Mouse (Mus musculus) hindbrain, embryonic 10.5 days (tissue): ENCODE results near the gene Dcaf8. TPM values are rescaled to one million over a fixed set of nuclear protein-coding genes. Genes with fewer than 3 reads are reported as not detected.
"Not testable (repeated sequence)": the region's sequence is repeated elsewhere in the genome, so short reads cannot be mapped to it uniquely, and the experiment has no call there.

Experiments used
- DNase-seq: peaks from one replicate; pipeline ENCODE4 v3.0.0-alpha.2; 2017; ENCODE audit warnings: low spot score
- H3K27ac ChIP-seq: fragments of 300-500 bp; sonication (generic); 2 replicates; pipeline ENCODE4 v1.5.1; 2016; ENCODE audit warnings: mild to moderate bottlenecking, moderate library complexity
- H3K27me3 ChIP-seq: fragments of 300-500 bp; sonication (generic); 2 replicates; pipeline ENCODE4 v1.6.1; 2016; ENCODE audit warnings: mild to moderate bottlenecking; ENCODE audit not compliant: poor library complexity, insufficient read depth, severe bottlenecking
- H3K36me3 ChIP-seq: fragments of 300-500 bp; sonication (generic); 2 replicates; pipeline ENCODE4 v1.6.1; 2016; ENCODE audit warnings: mild to moderate bottlenecking, moderate library complexity
- H3K4me1 ChIP-seq: fragments of 300-500 bp; sonication (generic); replicated peaks from 2 replicates; pipeline ENCODE4 v1.6.1; 2016; ENCODE audit warnings: mild to moderate bottlenecking
- H3K4me3 ChIP-seq: fragments of 300-500 bp; sonication (generic); 2 replicates; pipeline ENCODE4 v1.5.1; 2016; ENCODE audit warnings: mild to moderate bottlenecking, moderate library complexity
- H3K9me3 ChIP-seq: fragments of 300-500 bp; sonication (generic); 2 replicates; pipeline ENCODE4 v1.6.1; 2016; ENCODE audit warnings: mild to moderate bottlenecking, moderate library complexity
- WGBS: fragments of 180-500 bp; shearing (Covaris S2); methylation state at CpG from one replicate; pipeline ENCODE4 v1.1.7; 2016; 5-methylcytosine and 5-hydroxymethylcytosine counted together
- polyA plus RNA-seq: library from polyadenylated mRNA; unstranded; fragments of >200 nt; fragmentation: Nextera tagmentation; extraction: Ambion mirVana; gene quantifications from 2 replicates; pipeline ENCODE4 v1.2.1, GENCODE M21; 2016

The Dcaf8 gene
- polyA plus RNA-seq, 1 experiment from 2014 or later = 120 TPM

- peak; percentile 96 for DNase-seq
- Histone ChIP-seq H3K9me3 (no peaks in the 10 kb centered on the region), H3K4me3 (peak overlapping the region; percentile 34), H3K4me1 (peaks cover 80% of the 10 kb centered on the region), H3K36me3 (no peaks in the 10 kb centered on the region), H3K27me3 (no peaks in the 10 kb centered on the region), H3K27ac (peak overlapping the region; percentile 91)
- WGBS = 0% methylated on average over 5 of the region's 5 CpGs
Observed at GRCm38 (mm10) chr1:172217148-172217547, 69.3 kb downstream of the Dcaf8 start.

GRCm38 (mm10) chr1:172218164-172218910, 70.5 kb downstream of the Dcaf8 start:
- no peak for DNase-seq
- H3K9me3 ChIP-seq = no peaks in the 10 kb centered on the region
- peak overlapping the region; percentile 85 for H3K27ac ChIP-seq
- no peak overlapping the region for H3K4me3 ChIP-seq
- H3K36me3 ChIP-seq = no peaks in the 10 kb centered on the region
- 56% methylated on average over 15 of the region's 15 CpGs for WGBS
- H3K27me3 ChIP-seq = no peaks in the 10 kb centered on the region
- peaks cover 73% of the 10 kb centered on the region for H3K4me1 ChIP-seq

- Histone ChIP-seq H3K36me3 (no peaks in the 10 kb centered on the region), H3K27me3 (peaks cover 4% of the 10 kb centered on the region; the same call in 1 of the 2 replicates), H3K27ac (peak within 1 kb of the TSS; percentile 85), H3K4me1 (peaks cover 61% of the 10 kb centered on the region), H3K4me3 (no peak within 1 kb of the TSS), H3K9me3 (no peaks in the 10 kb centered on the region)
- 84% methylated on average over 19 of the region's 19 CpGs for WGBS
- DNase-seq = no peak
Observed at GRCm38 (mm10) chr1:172219451-172220406, 71.8 kb downstream of the Dcaf8 start, which contains the start of gene Casq1. TSS of gene Casq1 (minus strand) at chr1:172219868.

- Histone ChIP-seq H3K36me3 (no peaks in the 10 kb centered on the region), H3K4me1 (peaks cover 61% of the 10 kb centered on the region)
Observed at GRCm38 (mm10) chr1:172220414-172220813, 72.5 kb downstream of the Dcaf8 start.

GRCm38 (mm10) chr1:172221297-172222063, 73.6 kb downstream of the Dcaf8 start:
- H3K27ac ChIP-seq = peak overlapping the region; percentile 85
- H3K36me3 ChIP-seq = no peaks in the 10 kb centered on the region
- peaks cover 61% of the 10 kb centered on the region for H3K4me1 ChIP-seq
- H3K27me3 ChIP-seq = peaks cover 4% of the 10 kb centered on the region; the same call in 1 of the 2 replicates
- no peak overlapping the region for H3K4me3 ChIP-seq
- DNase-seq = peak; percentile 44
- H3K9me3 ChIP-seq = no peaks in the 10 kb centered on the region
- 30% methylated on average over 11 of the region's 11 CpGs for WGBS

More at GRCm38 (mm10) chr1:172220414-172220813, 72.5 kb downstream of the Dcaf8 start:
- H3K4me3 ChIP-seq = no peak overlapping the region
- H3K9me3 ChIP-seq = no peaks in the 10 kb centered on the region
- peaks cover 4% of the 10 kb centered on the region; the same call in 1 of the 2 replicates for H3K27me3 ChIP-seq
- DNase-seq = no peak
- WGBS = 60% methylated on average over 10 of the region's 10 CpGs
- peak overlapping the region; percentile 85 for H3K27ac ChIP-seq

- 87% methylated on average over 2 of the region's 2 CpGs for WGBS
- DNase-seq = no peak
- H3K4me3 ChIP-seq = no peak overlapping the region
Observed at GRCm38 (mm10) chr1:172228209-172228608, 80.3 kb downstream of the Dcaf8 start.

GRCm38 (mm10) chr1:172229215-172229614, 81.3 kb downstream of the Dcaf8 start:
- no peak for DNase-seq
- H3K4me3 ChIP-seq = no peak overlapping the region
- no peaks in the 10 kb centered on the region for H3K36me3 ChIP-seq
- no peak overlapping the region for H3K27ac ChIP-seq
- no peaks in the 10 kb centered on the region for H3K9me3 ChIP-seq
- H3K4me1 ChIP-seq = no peaks in the 10 kb centered on the region
- 80% methylated on average over 1 of the region's 1 CpGs for WGBS
- H3K27me3 ChIP-seq = peaks cover 3% of the 10 kb centered on the region; the same call in 1 of the 2 replicates

More at GRCm38 (mm10) chr1:172228209-172228608, 80.3 kb downstream of the Dcaf8 start:
- H3K27ac ChIP-seq = no peak overlapping the region
- H3K36me3 ChIP-seq = no peaks in the 10 kb centered on the region
- no peaks in the 10 kb centered on the region for H3K9me3 ChIP-seq
- peaks cover 7% of the 10 kb centered on the region; the same call in 1 of the 2 replicates for H3K27me3 ChIP-seq
- H3K4me1 ChIP-seq = no peaks in the 10 kb centered on the region

GRCm38 (mm10) chr1:172240945-172241708, 93.2 kb downstream of the Dcaf8 start:
- H3K27ac ChIP-seq = peak overlapping the region; percentile 75
- no peak overlapping the region for H3K4me3 ChIP-seq
- no peaks in the 10 kb centered on the region for H3K9me3 ChIP-seq
- peaks cover 47% of the 10 kb centered on the region for H3K4me1 ChIP-seq
- H3K27me3 ChIP-seq = peaks cover 32% of the 10 kb centered on the region
- 26% methylated on average over 6 of the region's 6 CpGs for whole genome bisulfite sequencing
- DNase-seq = no peak
- H3K36me3 ChIP-seq = no peaks in the 10 kb centered on the region

GRCm38 (mm10) chr1:172242401-172242800, 94.5 kb downstream of the Dcaf8 start:
- peak; percentile 45 for DNase-seq
- 33% methylated on average over 2 of the region's 2 CpGs for WGBS
- H3K9me3 ChIP-seq = no peaks in the 10 kb centered on the region
- H3K27me3 ChIP-seq = peaks cover 41% of the 10 kb centered on the region
- H3K4me3 ChIP-seq = no peak overlapping the region
- H3K36me3 ChIP-seq = no peaks in the 10 kb centered on the region
- peak overlapping the region; percentile 75 for H3K27ac ChIP-seq
- peaks cover 50% of the 10 kb centered on the region for H3K4me1 ChIP-seq

GRCm38 (mm10) chr1:172243547-172244205, 95.8 kb downstream of the Dcaf8 start:
- peaks cover 41% of the 10 kb centered on the region for H3K27me3 ChIP-seq
- H3K27ac ChIP-seq = peak overlapping the region; percentile 75; the same call in 1 of the 2 replicates
- 29% methylated on average over 16 of the region's 16 CpGs for WGBS
- no peak for DNase-seq
- H3K9me3 ChIP-seq = no peaks in the 10 kb centered on the region
- no peaks in the 10 kb centered on the region for H3K36me3 ChIP-seq
- H3K4me1 ChIP-seq = peaks cover 53% of the 10 kb centered on the region
- H3K4me3 ChIP-seq = peak overlapping the region; percentile 27; the same call in 1 of the 2 replicates

- H3K27ac ChIP-seq, H3K9me3 ChIP-seq, DNase-seq, H3K36me3 ChIP-seq: not testable (repeated sequence)
- H3K4me1 ChIP-seq = peaks cover 53% of the 10 kb centered on the region
- H3K4me3 ChIP-seq = peak overlapping the region; percentile 27
- peaks cover 41% of the 10 kb centered on the region for H3K27me3 ChIP-seq
- 39% methylated on average over 23 of the region's 23 CpGs for WGBS
Observed at GRCm38 (mm10) chr1:172244645-172245044, 96.8 kb downstream of the Dcaf8 start.
